Mouse (Mus musculus) adrenal gland, adult 18-20 months (tissue): ENCODE results near the gene Mesd. TPM values are rescaled to one million over a fixed set of nuclear protein-coding genes. Genes with fewer than 3 reads are reported as not detected.

Source experiments
- DNase-seq, 2 experiments: peaks; one replicate each; pipeline ENCODE4 v3.0.0; 2021 to 2022; ENCODE audit warnings: low spot score in 2 of 2
- total RNA-seq, 2 experiments: library from RNA; stranded (reverse); gene quantifications; 1 replicate in 1 of 2; 2 replicates in 1 of 2; pipeline ENCODE4 v1.2.3; 2021

Mesd gene
- total RNA-seq, 2 experiments from 2014 or later = 92.9 to 101 TPM

GRCm38 (mm10) chr7:83904831-83905230, 20.6 kb downstream of the Mesd start:
- DNase-seq = no peak

GRCm38 (mm10) chr7:83911909-83912308, 27.6 kb downstream of the Mesd start:
- no peak for DNase-seq

- DNase-seq = no peak
Observed at GRCm38 (mm10) chr7:83913405-83913932, 29.2 kb downstream of the Mesd start.

- no peak for DNase-seq
Observed at GRCm38 (mm10) chr7:83913995-83914394, 29.7 kb downstream of the Mesd start.

GRCm38 (mm10) chr7:83914566-83914965, 30.3 kb downstream of the Mesd start:
- peak; percentile 82 to 87 for DNase-seq

DNA sequence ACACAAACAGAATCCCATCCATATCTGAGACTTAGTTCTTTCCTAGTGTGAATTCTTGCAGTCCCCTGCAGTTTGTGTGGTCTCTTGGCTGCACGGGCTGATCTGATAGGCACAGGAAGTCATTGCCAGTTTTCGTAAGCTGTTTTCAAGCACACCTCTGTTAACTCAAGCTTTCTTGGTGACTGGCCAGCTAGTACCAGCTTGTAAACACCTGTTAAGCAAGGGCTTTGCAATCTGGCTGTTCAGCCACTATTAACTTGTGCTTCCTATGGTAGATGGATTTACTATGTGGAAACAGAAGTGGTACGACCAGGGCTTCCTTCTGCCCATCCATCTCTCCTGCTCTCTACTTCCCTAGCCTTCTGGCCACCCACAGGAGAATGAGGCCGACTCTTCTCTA, 36.0 kb downstream of the Mesd start:
- DNase-seq = no peak

DNA sequence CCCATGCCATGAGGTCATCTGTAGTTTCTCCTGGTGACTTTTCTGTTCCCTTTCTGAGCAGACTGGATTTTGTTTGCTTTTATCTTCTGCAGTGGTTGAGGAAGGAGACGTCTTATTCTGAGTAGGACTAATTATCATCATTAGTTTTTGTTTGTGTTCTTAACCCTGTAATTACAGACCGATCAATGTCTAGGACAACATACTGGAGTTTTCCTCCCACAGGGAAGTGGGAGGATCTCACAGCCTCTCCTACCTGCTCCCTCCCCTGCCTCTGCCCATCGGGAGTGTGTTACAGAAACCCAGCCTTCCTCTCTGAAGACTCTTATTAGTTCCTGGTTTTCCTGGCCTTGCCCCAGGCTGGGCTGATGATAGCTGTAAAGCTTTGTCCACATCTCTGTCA, 37.4 kb downstream of the Mesd start:
- no peak for DNase-seq

DNA sequence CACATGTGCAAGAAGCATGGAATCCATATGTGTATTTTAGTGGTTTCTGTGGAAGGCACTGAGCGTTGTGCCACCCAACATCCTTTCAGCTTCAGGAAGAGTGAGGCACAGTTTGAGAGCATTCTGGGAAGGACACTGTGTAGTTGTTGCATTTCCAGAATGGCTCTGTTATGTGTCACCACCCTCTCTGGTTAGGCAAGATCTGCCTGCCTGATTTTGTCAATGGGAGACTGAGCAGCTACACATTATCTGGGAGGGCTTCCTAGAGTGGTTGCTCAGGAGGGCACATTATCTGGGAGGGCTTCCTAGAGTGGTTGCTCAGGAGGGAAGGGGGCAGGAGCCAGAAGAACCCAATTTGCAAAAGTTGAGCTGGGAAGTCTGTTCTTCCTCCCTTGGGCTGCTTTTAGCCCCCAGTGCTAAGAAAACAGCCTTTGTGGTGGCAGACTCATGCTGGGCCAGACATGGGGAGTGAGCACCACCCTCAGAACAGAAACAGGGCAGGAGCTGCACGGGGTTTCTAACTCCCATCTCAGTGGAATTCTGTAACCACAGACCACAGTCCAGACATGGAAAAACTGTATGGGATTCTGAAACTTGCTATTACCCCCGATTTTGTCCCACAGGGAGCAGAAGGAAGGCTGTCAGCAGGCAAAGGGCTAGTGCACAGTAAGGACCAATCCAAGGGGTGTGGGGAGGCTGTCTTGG, 54.9 kb downstream of the Mesd start:
- no peak for DNase-seq

- no peak for DNase-seq
Observed at GRCm38 (mm10) chr7:83940136-83940535, 55.9 kb downstream of the Mesd start.

DNA sequence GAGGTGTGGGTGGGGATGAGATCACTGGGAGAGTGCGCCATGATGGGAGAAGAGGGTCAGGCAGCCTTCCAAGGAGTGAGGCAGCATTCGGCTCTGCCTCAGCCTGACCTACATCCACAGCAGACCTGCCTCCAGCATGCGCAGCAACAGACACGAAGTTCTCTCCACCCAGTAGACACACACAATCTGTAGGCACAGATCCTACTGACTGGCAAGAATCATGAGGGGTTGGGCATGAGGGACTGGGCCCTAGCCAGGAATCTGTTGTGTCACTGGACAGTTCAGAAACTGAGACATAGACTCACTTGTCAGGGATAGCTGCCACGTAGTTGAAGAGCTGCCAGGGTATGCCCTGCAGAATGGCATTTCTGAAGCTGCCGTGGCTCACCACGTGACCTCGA, 57.4 kb downstream of the Mesd start:
- DNase-seq = no peak

DNA sequence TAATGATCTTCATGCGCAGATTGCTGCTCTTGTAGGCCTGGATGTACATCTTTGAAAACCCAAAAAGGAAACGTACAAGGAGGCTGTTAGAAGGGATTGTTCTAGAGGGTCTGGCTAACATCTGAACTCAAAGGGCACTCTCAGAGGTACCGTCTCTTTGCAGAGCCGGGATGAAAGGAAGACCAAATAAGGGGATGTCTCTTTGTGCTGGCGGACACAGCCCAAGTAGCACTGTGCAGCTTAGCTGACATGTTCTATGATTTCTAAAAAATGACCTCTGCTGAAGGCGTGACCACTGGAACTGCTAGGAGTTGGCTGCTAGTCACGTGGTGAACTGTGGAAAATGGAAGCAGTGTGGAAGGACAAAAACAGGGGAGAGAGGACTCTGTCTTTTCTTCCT, 64.5 kb downstream of the Mesd start:
- DNase-seq = no peak

GRCm38 (mm10) chr7:83949662-83950061, 65.4 kb downstream of the Mesd start:
- peak in 1 of 2 experiments; percentile 15 for DNase-seq

Other genes starting within 250 kb of the Mesd start
- 1 to 10 TPM; 5.6 to 6.3 TPM for gene Il16, start 138.7 kb upstream of the Mesd start, total RNA-seq
- under 1 TPM; 0.63 to 0.74 TPM for gene Cfap161, start 89.6 kb upstream of the Mesd start, total RNA-seq
- gene Tlnrd1, start 161 bp upstream of the Mesd start, total RNA-seq = 10 to 100 TPM; 12.7 to 17.4 TPM
- 1 to 10 TPM in 1 of 2 experiments, under 1 TPM in 1; 0.93 to 1.2 TPM for gene Cemip, start 202.0 kb downstream of the Mesd start, total RNA-seq